Mouse (Mus musculus) induced T-regulatory cell, adult 2 months (primary cell): ENCODE measurements around the gene Lrig1.

Source experiments
- DNase-seq: peaks from one replicate; pipeline ENCODE4 v3.0.0-alpha.2; 2012; ENCODE audit warnings: low read depth

The Lrig1 gene

GRCm38 (mm10) chr6:94618671-94619070, 81.3 kb downstream of the Lrig1 start:
- no peak for DNase-seq

- no peak for DNase-seq
Observed at GRCm38 (mm10) chr6:94615936-94616335, 84.0 kb downstream of the Lrig1 start.

GRCm38 (mm10) chr6:94614346-94614745, 85.6 kb downstream of the Lrig1 start:
- no peak for DNase-seq

- no peak for DNase-seq
Observed at GRCm38 (mm10) chr6:94613235-94613895, 86.6 kb downstream of the Lrig1 start.

- no peak for DNase-seq
Observed at GRCm38 (mm10) chr6:94604546-94604945, 95.4 kb downstream of the Lrig1 start.

- no peak for DNase-seq
Observed at GRCm38 (mm10) chr6:94604072-94604471, 95.9 kb downstream of the Lrig1 start.

GRCm38 (mm10) chr6:94601811-94602210, 98.1 kb downstream of the Lrig1 start:
- DNase-seq: no peak

GRCm38 (mm10) chr6:94601101-94601500, 98.9 kb downstream of the Lrig1 start:
- no peak for DNase-seq

- no peak for DNase-seq
Observed at GRCm38 (mm10) chr6:94599016-94599415, 100.9 kb downstream of the Lrig1 start.

- DNase-seq: no peak
Observed at GRCm38 (mm10) chr6:94598421-94598820, 101.5 kb downstream of the Lrig1 start.

- peak; percentile 38 for DNase-seq
Observed at GRCm38 (mm10) chr6:94596761-94597485, 103.0 kb downstream of the Lrig1 start.

- no peak for DNase-seq
Observed at GRCm38 (mm10) chr6:94596051-94596760, 103.8 kb downstream of the Lrig1 start.

GRCm38 (mm10) chr6:94595206-94595605, 104.8 kb downstream of the Lrig1 start:
- DNase-seq: no peak

GRCm38 (mm10) chr6:94594711-94595110, 105.2 kb downstream of the Lrig1 start:
- no peak for DNase-seq

- DNase-seq: no peak
Observed at GRCm38 (mm10) chr6:94594096-94594665, 105.8 kb downstream of the Lrig1 start.

GRCm38 (mm10) chr6:94592710-94593109, 107.2 kb downstream of the Lrig1 start:
- DNase-seq: no peak

GRCm38 (mm10) chr6:94592243-94592642, 107.7 kb downstream of the Lrig1 start:
- no peak for DNase-seq

GRCm38 (mm10) chr6:94588365-94588764, 111.6 kb downstream of the Lrig1 start:
- no peak for DNase-seq

- DNase-seq: no peak
Observed at GRCm38 (mm10) chr6:94584976-94585375, 115.0 kb downstream of the Lrig1 start.

GRCm38 (mm10) chr6:94584147-94584695, 115.7 kb downstream of the Lrig1 start:
- no peak for DNase-seq

- no peak for DNase-seq
Observed at GRCm38 (mm10) chr6:94582055-94582454, 117.9 kb downstream of the Lrig1 start.

- DNase-seq: no peak
Observed at GRCm38 (mm10) chr6:94577991-94578390, 122.0 kb downstream of the Lrig1 start.
